ENCODE assay signal across 8 mouse cellular contexts in the genomic region with DNA sequence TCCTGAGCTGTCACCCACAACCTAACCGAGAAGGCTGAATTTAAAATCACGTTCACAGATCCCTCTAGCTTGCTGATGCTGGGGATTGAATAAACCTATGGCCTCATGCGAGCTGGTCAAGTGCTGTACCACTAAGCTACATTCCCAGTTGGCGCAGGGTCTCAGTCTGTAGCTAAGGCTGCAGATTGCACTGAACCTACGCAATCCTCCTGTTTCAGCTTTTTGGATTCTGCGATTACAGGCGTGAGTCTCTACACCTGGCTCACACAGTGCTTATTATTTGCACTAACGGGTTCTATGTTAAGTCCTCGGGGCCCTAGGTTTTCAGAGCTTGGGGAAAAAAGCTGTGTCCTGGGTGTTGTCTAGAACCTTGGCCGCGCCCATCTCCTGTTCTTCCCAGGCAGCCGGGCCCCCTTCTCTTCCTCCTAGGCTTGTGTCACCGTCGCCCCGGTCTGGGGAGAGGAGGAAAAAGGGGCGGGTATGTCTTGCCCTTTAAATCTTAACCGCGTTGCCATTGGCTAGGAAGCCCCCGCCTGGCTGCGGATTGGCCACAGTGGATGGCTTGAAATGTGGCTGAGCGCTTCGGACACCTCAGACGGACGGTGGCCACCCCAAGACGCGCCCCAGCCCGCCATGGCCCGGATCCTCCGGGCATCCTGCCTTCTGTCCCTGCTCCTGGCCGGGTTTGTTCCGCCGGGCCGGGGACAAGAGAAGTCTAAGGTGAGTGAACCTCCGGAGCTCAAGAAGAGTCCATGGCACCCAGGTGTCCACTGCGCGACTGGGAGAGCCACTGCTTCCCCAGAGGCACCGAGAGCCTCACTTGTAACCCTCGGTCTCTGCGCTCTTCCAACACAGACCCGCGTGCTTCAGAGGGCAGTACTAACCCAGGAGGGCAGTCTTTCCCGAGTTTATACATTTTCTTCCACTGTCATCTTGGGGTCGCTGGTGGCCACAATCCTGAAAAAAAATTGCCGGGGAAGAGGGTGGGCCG. TPM values are rescaled to one million over a fixed set of nuclear protein-coding genes. Genes with fewer than 3 reads are reported as not detected.
DNase-seq lines count a peak whose midpoint lies in the region; ATAC-seq and TF ChIP-seq lines count a peak whose summit lies in the region.

Gpx3 (plus strand) TSS at position 121 of the 991 bp plus-strand sequence.

- peak within 1 kb of the TSS; percentile 49 for H3K4me3 ChIP-seq in cerebellum, adult 2 months (replicated peaks; ENCODE audit: insufficient read depth, low read depth, low read length)
- peak within 1 kb of the TSS; percentile 53 for H3K4me3 ChIP-seq in lung, postnatal 0 days (ENCODE audit: low read depth, low read length)

- WGBS in cerebellum, adult 2 months: 15% methylated on average over 45 of the region's 45 CpGs
- 13% methylated on average over 44 of the region's 45 CpGs for whole genome bisulfite sequencing in lung, postnatal 0 days

- peak; percentile 84 for DNase-seq in ZHBTc4 (ENCODE audit: low read depth, low spot score)
- peak; percentile 77 to 80 for DNase-seq in cerebellum, adult 2 months
- peak; percentile 49 for DNase-seq in forelimb bud, embryonic 11.5 days (ENCODE audit: low read depth, low spot score)
- peak; percentile 83 to 85 for DNase-seq in heart, postnatal 36 days
- peak; percentile 42 for DNase-seq in layer of hippocampus, adult 9-11 months
- peak; percentile 93 for DNase-seq in lung, postnatal 0 days (ENCODE audit: low spot score)
- peak; percentile 54 for DNase-seq in retina, postnatal 7 days (ENCODE audit: low read depth, low spot score)
- DNase-seq in spleen, adult 12 weeks (ENCODE audit: low spot score): no peak

- peak; percentile 85 for ATAC-seq in lung, postnatal 0 days

- no peak for TF ChIP-seq CTCF in cerebellum, adult 2 months (IDR thresholded peaks at IDR 0.05; ENCODE audit: borderline replicate concordance, insufficient read depth, low read depth, low read length)
- no peak for TF ChIP-seq CTCF in lung, postnatal 0 days (IDR thresholded peaks at IDR 0.05)

- no peak for TF ChIP-seq POLR2A in cerebellum, adult 2 months (IDR thresholded peaks at IDR 0.05; ENCODE audit: borderline replicate concordance, insufficient read depth, low read length)

- intact Hi-C loops in heart, postnatal 36 days (cut with DNase I): no loop called here

- no peak within 1 kb of the TSS for H3K27ac ChIP-seq in cerebellum, adult 2 months (ENCODE audit: insufficient read depth, low read length)
- peak within 1 kb of the TSS; percentile 76 for H3K27ac ChIP-seq in lung, postnatal 0 days (ENCODE audit: low read length)

- peak within 1 kb of the TSS; percentile 69 for H3K4me2 ChIP-seq in lung, postnatal 0 days (replicated peaks; ENCODE audit: low read depth, low read length)

- H3K9ac ChIP-seq in lung, postnatal 0 days (replicated peaks; ENCODE audit: low read depth): peak within 1 kb of the TSS; percentile 56

- no peaks in the 10 kb centered on the region for H3K36me3 ChIP-seq in lung, postnatal 0 days (ENCODE audit: insufficient read depth, low read length)

- no peak for TF ChIP-seq EP300 in lung, postnatal 0 days (IDR thresholded peaks at IDR 0.05)

- no peaks in the 10 kb centered on the region for H3K4me1 ChIP-seq in cerebellum, adult 2 months (ENCODE audit: control insufficient read depth, insufficient read depth, low read length)
- H3K4me1 ChIP-seq in lung, postnatal 0 days (ENCODE audit: insufficient read depth, low read depth, low read length): peaks cover 3% of the 10 kb centered on the region; the same call in 1 of the 2 replicates

- H3K27me3 ChIP-seq in cerebellum, adult 2 months (ENCODE audit: control insufficient read depth, insufficient read depth, low read length): no peaks in the 10 kb centered on the region
- H3K27me3 ChIP-seq in lung, postnatal 0 days (replicated peaks; ENCODE audit: insufficient read depth, low read length): no peaks in the 10 kb centered on the region

- H3K9me3 ChIP-seq in lung, postnatal 0 days (ENCODE audit: low read length): no peaks in the 10 kb centered on the region

RNA-seq across cellular contexts. Expression of gene Gpx3, which starts in this region (rescaled TPM):
- polyA plus RNA-seq in cerebellum, adult 2 months (2012; rRNA removed): 14.2 and 15.5 TPM in 2 replicates
- total RNA-seq in heart, postnatal 36 days (2021): 100 to 1,000 TPM; 189 to 218 TPM
- 342 and 535 TPM in 2 replicates for polyA plus RNA-seq in lung, postnatal 0 days (2015; fragmentation: Nextera tagmentation; extraction: Ambion mirVana)

Comparison
In these comparisons a context has a peak if more than half of its experiments do, and no peak if none do; other contexts are left out.
1. RNA of gene Gpx3 (polyA plus RNA-seq): 342 to 535 TPM in lung, postnatal 0 days; 14.2 to 15.5 TPM in cerebellum, adult 2 months; every median in the first group is over 10 times any median in the second.